Mouse (Mus musculus) erythroblast, embryonic 14.5 days (primary cell): ENCODE measurements around the gene Cpa1.

ENCODE experiments used
- GATA1 ChIP-seq: IDR thresholded peaks from 2 replicates; pipeline ENCODE4 v1.6.1; 2012; ENCODE audit warnings: low read length, inconsistent platforms, mixed read lengths
- TAL1 ChIP-seq: IDR thresholded peaks from 3 replicates; pipeline ENCODE4 v1.6.1; 2012; ENCODE audit warnings: low read length, inconsistent platforms, mixed read lengths

GRCm38 (mm10) chr6:30644462-30644861, 5.4 kb downstream of the Cpa1 start:
- no peak for TF ChIP-seq GATA1
- no peak for TF ChIP-seq TAL1
